Mouse (Mus musculus) left cerebral cortex, postnatal 14 days (tissue): Measurements from ENCODE around the gene Ddx19b. TPM values are rescaled to one million over a fixed set of nuclear protein-coding genes. Genes with fewer than 3 reads are reported as not detected.
"Not testable (repeated sequence)": the region's sequence is repeated elsewhere in the genome, so short reads cannot be mapped to it uniquely, and the experiment has no call there.

ENCODE experiments used
- DNase-seq, 2 experiments: peaks; one replicate each; pipeline ENCODE4 v3.0.0; 2021 to 2022; ENCODE audit warnings: low spot score in 2 of 2, mixed read lengths in 1 of 2
- intact Hi-C: fragments of 180-260 bp; cut with DNase I; formaldehyde crosslinking; loops from one replicate; pipeline ENCODE4 v1.15.1; 2025
- total RNA-seq, 2 experiments: library from RNA; stranded (reverse); gene quantifications; 2 replicates each; pipeline ENCODE4 v1.2.3; 2021

Gene Ddx19b
- total RNA-seq, 2 experiments from 2014 or later: 28.9 to 29.0 TPM

DNA sequence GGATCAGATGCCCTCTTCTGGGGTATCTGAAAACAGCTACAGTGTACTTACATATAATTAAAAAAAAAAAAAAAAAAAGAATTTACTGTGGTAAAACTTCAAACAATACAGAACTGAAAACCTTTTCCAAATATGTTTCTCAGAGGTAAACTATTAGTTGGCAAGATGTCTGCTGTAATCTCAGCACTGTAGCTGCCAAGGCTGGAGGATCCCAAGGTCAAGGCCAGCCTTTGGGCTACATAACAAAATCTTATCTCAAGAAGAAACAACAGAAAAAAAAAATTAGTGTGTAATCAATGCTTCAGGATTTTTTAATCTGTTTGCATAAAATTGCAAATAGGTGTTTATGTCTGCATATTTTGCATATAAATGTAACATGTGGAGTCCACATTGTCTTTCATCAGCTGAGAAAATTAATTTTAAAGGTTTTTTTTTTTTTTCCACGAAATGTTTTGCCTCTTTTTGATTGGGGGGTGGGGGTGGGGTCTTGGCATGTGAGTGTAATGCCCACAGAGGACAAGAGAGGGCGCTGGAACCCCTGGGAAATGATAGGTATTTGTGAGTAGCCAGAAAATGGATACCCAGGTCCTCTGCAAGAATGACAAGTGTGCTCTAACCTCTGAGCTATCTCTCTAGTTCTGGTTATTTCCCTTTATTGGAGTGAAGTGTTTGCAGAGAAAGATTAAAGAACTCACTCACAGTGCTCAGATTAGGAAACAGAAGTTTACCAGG is 12.6 kb upstream of the Ddx19b start:
- intact Hi-C loops: no loop called here
- DNase-seq: no peak

DNA sequence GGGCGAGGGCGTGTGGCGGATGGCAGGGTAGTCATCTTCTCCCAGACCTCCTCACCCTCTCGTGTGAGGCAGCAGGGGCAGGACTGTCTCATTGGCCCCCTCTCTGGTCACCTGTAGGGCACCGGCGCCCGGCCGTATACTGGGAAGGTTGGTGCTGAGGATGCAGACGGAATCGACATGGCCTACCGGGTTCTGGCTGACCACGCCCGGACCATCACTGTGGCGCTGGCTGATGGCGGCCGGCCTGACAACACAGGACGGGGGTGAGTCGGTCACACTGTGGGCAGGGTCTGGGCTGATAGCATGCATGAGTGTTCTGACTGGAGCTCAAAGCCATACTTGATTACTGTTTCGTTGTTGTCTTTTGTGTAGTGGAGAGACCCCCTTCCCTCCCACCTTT is 11.0 kb upstream of the Ddx19b start:
- intact Hi-C loops: no loop called here

DNA sequence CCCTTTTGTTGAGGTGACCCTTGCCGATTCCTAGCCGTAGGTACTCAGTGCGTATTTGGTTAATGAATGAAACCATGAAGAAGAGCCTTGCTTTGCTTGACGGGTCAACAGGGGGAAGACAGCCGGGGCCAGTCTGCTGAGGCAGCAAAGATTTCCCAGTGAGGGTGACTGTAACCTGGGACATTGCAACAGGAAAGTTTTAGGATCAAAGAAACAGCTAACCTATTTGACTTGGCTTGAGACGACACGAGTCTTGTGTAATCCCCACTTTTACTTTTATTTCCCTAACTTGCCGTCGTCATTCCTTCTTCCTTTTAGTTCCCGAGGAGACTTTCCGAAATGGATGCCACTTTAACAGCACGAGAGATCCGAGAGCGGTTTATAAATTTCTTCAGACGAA is 5.0 kb upstream of the Ddx19b start:
- intact Hi-C loops: no loop called here
- DNase-seq: no peak

More for the DNA sequence above, 11.0 kb upstream of the Ddx19b start:
- no peak for DNase-seq

DNA sequence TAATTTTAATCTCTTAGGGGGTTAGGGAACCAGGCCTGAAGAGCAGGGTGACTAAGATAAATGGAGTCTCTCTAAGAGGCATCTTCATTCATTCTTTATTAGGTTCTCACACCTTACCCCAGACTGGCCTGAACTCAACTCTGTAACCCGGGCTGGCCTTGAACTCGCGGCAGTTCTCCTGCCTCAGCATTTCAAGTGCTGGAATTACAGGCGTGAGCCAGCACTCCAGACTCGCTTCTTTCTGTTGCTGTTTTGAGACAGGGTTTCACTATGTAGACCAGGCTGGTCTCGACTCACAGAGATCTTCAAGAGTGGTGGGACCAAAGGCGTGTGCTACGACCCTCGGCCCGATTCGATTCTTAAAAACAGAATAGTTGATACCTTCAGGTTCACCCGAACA is 2.7 kb upstream of the Ddx19b start:
- DNase-seq: no peak

DNA sequence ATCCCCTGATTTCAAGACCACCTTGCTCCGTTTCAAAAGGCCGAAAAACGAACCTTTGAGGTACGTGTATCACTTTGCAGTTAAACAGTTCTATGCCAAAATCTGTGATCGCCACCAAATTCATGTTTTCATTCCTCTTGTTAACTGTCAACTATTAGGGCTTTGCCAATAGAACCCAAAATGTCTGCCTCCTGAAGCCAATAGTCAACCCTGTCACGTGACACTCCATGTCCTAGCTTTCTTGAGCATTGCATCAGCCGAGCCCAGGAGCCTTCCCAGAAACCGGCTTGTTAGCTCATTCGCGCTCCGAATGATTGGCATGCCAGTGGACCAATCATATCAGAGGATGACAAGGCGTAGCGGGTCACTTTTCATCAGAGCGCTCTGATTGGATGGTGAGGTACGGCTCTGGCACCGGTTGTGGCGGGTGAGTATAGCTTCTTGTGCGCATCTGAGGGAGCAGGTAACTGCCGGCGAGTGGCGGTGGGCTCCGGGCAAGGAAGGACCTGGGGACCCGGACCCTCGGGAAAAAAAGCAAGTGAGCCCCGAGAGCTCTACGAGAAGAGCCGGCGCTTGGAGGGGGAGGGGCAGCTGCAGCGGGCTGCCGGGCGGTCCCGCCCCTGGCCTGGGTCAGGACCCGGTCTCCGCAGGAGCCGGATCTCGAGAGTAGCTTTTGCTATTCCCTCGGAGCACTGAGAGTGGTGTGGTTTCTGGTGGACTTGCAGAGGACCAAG is 2.1 kb upstream of the Ddx19b start:
- intact Hi-C loops: no loop called here
- peak; percentile 100 for DNase-seq

More for the DNA sequence above, 2.7 kb upstream of the Ddx19b start:
- intact Hi-C loops: no loop called here

DNA sequence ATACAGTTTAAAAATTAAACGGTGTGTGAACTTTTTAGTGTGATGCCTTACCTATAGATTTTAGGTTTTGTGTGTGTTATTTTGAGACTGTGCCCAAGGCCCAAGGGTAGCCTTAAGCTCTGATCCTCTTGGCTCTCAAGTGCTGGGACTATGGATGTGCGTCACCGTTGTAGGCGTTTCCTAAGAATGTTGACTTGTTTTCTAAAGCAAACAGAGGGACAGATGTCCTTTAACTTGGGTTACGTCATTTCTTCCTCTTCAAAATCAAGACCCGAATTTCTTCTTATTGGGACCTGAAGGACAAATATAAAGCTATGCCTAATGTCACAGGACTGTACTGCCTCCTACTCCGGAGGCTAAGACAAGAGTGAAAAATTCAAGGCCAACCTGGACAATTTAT is 1.4 kb upstream of the Ddx19b start, which contains the start of gene Aars:
TSS of gene Aars (plus strand) at position 229 of the 400 bp plus-strand sequence.
- intact Hi-C loops: no loop called here
- no peak for DNase-seq

DNA sequence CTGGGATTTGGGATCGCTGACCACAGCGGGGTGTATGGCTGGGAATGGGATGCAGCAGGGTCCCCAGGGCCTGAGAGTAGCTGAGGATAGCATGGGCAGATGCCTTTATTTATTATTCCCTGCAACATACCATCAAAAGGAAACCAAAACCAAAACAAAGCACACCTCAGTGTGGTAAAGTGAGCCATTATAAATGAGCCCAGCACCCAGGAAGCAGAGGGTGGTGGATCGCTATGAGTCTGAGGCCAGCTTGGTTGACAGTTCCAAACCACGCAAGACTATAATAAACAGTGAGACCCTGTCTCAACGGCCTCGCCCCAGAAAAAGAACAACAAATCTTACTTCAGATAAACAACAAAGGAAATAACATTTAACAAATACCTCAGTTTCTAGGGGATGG is 1.5 kb downstream of the Ddx19b start:
- DNase-seq: no peak
- intact Hi-C loops: no loop called here

DNA sequence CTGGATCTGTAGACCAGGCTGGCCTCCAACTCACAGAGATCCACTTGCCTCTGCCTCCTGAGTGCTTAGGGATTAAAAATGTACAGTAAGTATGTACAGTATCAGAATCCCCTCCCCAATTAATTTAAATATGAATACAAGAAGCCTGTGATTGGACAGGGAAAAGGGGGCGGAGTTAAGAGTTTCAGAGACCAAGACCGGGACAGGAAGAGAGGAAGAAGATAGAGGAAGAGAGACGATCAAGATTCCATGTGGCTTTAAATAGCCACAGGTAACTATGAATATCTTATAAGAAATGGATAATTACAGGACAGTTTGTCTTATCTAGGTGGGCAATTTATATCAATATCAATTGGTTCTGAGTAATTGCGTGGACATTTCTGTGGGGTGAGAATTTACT is 2.0 kb downstream of the Ddx19b start:
- no peak for DNase-seq
- intact Hi-C loops: no loop called here

DNA sequence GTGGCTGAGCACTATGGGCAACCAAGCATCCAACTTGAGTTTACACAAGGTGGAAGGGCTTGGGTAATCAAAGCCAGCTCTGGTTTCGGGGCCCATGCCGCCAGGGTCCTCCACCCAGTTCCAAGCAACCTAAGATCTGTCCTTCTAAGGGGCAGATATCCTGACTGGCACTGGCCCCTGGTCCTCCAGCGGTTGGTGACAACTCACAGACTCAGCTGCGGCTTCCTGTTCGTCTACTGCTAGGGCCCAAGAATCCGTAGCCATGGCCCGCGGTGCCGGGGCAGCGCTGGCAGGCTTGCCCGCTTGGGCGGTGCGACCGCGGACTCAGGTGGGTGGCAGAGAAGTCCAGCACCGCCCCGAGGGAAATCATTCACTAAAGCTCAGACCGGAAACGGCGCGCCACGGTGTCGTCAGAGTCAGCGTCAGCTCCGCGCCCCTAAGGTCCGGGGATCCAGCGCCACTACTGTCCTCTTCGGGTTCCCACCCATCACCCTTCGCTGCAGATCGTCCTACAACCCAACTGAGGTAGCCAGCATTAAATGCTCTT is 4.1 kb downstream of the Ddx19b start:
- intact Hi-C loops: no loop called here

DNA sequence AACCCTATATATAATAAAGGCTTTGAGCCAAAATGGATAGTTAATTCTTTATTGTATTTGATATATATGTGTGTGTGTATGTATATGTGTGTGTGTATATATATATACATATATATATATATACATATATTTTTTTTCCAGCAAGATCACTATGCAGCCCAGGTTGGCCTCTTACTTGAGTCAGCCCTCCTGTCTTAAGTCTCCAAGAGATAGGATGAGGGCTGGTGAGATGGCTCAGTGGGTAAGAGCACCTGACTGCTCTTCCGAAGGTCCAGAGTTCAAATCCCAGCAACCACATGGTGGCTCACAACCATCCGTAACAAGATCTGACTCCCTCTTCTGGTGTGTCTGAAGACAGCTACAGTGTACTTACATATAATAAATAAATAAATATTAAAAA is 4.9 kb downstream of the Ddx19b start:
- DNase-seq, intact Hi-C loops: not testable (repeated sequence)

More for the DNA sequence above, 4.1 kb downstream of the Ddx19b start:
- peak; percentile 84 to 88 for DNase-seq

DNA sequence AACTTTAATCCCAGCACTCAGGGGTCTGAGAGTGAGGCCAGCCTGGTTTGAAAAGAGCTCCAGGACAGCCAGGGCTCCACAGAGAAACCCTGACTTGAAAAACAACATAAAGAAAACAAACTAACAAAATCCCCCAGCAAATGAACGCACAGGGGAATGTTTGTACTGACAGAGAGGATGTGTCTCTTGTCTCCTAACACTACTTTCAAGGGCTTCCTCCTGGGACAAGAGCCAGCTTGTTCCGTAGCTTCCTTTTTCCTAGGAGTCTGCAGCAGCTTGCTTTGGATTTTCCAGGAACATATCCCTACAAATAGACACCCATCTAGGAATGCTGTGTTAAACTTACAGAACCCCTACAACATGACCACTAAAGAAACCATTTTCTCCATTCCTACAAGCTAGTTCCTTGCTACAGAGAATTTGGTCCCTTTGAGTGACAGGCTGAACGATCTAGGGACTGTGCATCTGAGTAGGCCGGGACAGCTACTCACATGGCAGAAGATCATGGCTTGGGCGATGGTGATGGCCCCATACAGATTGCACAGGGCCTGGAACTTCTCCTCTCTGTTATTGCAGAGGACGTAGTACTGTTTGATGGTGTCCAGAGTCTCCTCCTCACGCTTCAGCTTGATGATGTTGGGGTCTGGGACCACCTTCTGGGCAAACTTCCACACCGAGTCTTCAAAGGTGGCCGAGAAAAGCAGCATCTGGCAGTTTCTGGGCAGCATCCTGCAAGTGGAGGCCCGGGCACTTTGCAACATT is 21.1 kb downstream of the Ddx19b start:
- intact Hi-C loops, DNase-seq: not testable (repeated sequence)

DNA sequence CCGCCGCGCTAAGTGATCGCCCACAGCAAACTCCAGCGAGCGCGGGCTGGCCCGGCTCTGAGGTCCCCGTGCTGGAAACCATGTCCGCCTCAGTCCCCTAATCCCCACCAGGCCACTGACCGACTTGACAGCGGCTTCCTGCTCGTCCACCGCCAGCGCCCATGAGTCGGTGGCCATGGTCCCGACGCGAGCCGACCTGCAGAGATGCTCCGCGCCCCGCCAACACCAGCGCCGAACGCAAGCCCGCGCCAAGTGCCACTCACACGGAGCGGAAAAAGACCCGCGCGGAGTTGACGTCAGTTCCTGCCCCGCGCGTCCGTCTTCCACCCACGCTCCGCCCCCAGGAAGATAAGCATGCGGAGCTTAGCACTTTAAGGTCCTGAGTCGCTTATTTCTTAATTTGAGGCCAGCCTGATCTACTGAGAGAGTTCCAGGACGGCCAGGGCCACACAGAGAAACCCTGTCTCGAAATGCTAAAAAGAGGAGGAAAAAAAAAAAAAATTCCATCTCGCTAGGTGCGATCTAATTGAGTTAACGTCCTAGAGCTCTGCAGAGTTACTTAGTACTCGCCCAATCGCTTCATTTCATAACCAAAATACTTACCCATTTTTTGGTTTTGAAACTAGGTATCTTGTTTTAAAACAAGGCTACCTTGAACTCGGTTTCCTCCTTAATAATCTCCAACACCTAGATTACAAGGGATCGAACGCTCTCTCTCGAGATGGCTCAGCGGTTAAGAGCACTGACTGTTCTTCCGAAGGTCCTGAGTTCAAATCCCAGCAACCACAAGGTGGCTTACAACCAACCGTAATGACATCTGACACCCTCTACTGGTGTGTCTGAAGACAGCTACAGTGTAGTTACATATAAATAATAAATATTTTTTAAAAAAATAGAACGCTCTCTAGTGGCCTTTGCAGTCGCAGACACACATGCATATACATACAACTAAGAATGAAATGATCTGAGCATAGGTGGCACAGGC is 33.7 kb downstream of the Ddx19b start, which contains the start of gene Ddx19a:
TSS of gene Ddx19a (minus strand) at position 254 of the 985 bp plus-strand sequence.
- intact Hi-C loops: no loop called here
- peak; percentile 88 to 90 for DNase-seq

DNA sequence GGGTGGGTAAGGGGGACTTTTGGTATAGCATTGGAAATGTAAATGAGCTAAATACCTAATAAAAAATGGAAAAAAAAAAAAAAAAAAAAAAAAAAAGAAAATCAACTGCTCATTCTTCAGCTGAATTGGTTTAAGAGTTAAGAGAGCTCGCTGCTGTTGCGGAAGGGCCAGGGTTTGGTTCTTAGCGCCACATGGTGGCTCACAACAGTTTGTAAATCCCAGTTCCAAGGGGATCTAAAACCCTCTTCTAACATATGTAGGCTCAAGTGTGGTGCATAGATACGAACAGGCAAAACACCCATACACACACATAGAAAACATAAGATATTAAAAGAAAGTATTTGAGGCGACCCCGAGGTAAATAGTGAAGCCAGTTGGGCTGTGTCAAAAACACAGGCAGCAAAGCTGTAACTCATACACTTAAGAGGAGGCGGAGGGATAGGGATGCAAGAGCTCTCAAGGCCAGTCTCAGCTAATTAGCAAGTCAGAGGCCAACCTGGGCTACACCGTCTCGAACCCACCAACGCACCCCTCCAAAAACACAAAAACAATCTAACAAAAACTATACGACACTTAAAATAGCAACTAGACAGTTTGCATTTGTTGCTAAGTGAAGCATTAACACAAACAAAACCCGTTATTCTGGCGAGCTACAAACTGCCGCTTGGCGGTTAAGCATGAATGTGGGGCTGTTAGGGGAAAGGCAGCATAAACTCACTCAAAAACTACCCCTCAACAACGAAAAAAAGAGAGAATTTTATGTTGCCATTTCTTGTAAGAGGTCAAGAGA is 34.7 kb downstream of the Ddx19b start:
- intact Hi-C loops: no loop called here
- DNase-seq: no peak

DNA sequence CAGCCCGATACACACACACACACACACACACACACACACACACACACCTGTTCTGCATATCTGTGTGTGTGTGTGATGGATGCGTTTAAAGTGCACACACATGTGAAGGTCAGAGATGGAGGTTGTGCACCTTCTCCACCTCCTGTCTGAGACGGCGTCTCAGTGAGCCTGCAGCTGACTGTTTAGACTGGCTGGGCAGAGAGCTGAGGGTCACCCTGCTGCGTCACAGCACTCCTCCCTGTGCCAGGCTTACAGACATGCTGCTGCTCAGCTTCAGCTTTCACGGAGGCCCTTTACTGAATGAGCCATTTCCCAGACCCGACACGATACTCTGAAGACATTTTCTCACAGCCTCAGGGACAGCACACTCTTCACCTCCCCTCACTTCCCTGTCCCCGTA is 41.5 kb downstream of the Ddx19b start:
- DNase-seq: no peak
- intact Hi-C loops: no loop called here

DNA sequence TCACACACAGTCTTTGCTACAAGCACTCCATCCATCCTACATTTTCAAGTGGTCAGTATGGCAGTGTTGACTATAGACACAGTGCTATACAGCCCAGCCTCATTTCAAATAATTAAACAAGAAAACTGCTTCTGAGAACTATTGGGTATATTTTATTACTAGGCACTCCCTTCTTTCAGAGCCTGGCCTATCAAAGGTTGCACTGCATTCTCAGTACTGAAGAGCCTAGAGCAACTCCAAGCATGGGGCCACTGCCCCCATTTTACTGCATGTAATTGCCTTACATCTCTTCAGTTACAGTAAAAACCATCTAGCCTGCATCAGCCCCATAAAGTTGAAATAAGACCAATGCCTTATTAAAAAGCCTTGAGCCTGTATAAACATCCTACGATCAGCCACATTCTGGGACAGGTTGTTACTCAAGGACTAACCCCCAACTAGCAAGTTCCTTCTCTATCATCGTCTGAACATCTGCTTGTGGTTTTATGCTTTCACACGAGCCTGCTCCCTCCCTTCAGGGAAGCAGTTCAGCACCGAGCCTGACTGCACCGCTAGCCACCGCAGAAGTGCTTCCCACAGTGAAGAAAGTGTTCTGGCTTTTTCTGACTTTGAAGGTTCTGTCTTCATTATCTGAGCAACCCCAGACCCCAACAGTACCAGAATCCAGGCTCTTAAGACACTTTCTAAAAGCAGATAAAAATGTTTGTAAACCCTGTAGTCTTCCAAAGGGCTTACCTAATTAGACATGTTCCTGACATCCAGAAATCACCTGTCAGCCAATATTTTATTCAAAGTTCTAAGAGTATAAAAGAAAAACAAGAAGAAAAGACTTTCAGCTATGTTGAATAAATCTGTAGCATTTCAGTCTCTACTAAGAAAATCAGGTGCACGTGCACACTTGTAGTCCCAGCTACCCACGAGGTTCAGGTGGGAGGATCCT is 43.5 kb downstream of the Ddx19b start:
- intact Hi-C loops: loop anchor here (10.0 kb wide), 2 partner anchors 123 to 243 kb away; no protein-coding TSS in a partner anchor
- no peak for DNase-seq

DNA sequence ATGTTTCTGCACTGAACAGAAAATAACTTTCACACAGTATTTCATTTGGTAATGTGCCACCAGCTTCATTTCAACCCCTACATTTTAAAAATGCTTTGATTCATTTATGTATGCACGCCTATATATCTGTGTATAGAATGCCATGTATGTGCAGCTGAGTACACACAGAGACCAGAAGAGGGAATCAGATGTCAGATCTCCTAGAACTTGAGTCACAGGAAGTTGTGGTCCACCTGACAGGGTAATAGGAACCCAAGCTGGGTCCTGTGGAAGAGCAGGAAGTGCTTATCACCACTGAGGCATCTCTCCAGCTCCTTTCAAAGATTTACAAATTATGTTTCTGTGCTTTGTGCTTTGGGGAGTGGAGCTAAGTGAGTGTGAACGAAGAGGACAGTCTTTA is 50.2 kb downstream of the Ddx19b start:
- intact Hi-C loops: loop anchor here (10.0 kb wide), 2 partner anchors 117 to 237 kb away; no protein-coding TSS in a partner anchor
- no peak for DNase-seq

DNA sequence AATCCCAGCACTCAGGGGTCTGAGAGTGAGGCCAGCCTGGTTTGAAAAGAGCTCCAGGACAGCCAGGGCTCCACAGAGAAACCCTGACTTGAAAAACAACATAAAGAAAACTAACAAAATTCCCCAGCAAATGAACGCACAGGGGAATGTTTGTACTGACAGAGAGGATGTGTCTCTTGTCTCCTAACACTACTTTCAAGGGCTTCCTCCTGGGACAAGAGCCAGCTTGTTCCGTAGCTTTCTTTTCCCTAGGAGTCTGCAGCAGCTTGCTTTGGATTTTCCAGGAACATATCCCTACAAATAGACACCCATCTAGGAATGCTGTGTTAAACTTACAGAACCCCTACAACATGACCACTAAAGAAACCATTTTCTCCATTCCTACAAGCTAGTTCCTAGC is 53.6 kb downstream of the Ddx19b start:
- intact Hi-C loops: not testable (repeated sequence)

More for the DNA sequence above, 53.6 kb downstream of the Ddx19b start:
- DNase-seq: not testable (repeated sequence)
